Mouse (Mus musculus) large intestine, adult 2 months (tissue): ENCODE results near the gene Nptx2. TPM values are rescaled to one million over a fixed set of nuclear protein-coding genes. Genes with fewer than 3 reads are reported as not detected.

Experiments
- DNase-seq: peaks from one replicate; pipeline ENCODE4 v3.0.0-alpha.2; 2012; ENCODE audit warnings: low read depth, low spot score
- WGBS: fragments of 180-500 bp; shearing (Covaris S2); methylation state at CpG from one replicate; pipeline ENCODE4 v1.1.7; 2018; 5-methylcytosine and 5-hydroxymethylcytosine counted together
- polyA plus RNA-seq: library from polyadenylated mRNA; depleted of rRNA; stranded (reverse); fragments of >200 nt; gene quantifications from 2 replicates; pipeline ENCODE4 v1.2.3, GENCODE M21; 2012; rRNA removed

Gene Nptx2
- polyA plus RNA-seq, 1 experiment, result 3.5 TPM

GRCm38 (mm10) chr5:144557363-144557762 lies 11.7 kb downstream of the Nptx2 start:
- no peak for DNase-seq
- WGBS, result 54% methylated on average over 8 of the region's 8 CpGs

- no peak for DNase-seq
Observed at GRCm38 (mm10) chr5:144558481-144558880, 12.8 kb downstream of the Nptx2 start.

GRCm38 (mm10) chr5:144565739-144566138 lies 20.0 kb downstream of the Nptx2 start:
- WGBS, result 87% methylated on average over 4 of the region's 4 CpGs

GRCm38 (mm10) chr5:144585100-144585499 lies 39.4 kb downstream of the Nptx2 start:
- DNase-seq, result no peak
- WGBS, result 87% methylated on average over 5 of the region's 5 CpGs

More at GRCm38 (mm10) chr5:144565739-144566138, 20.0 kb downstream of the Nptx2 start:
- DNase-seq, result no peak

- 55% methylated on average over 12 of the region's 12 CpGs for WGBS
- DNase-seq, result no peak
Observed at GRCm38 (mm10) chr5:144591248-144591880, 45.7 kb downstream of the Nptx2 start.

- WGBS, result 92% methylated on average over 9 of the region's 9 CpGs
- DNase-seq, result no peak
Observed at GRCm38 (mm10) chr5:144594796-144595195, 49.1 kb downstream of the Nptx2 start.

Other genes with a start within 250 kb of the Nptx2 start
- gene Baiap2l1, start 187.8 kb upstream of the Nptx2 start, polyA plus RNA-seq, result 37.1 and 50.3 TPM in 2 replicates
- 1.2 and 1.5 TPM in 2 replicates for gene Tmem130, start 215.9 kb downstream of the Nptx2 start, polyA plus RNA-seq
- 55.6 and 62.4 TPM in 2 replicates for gene Trrap, start 221.8 kb downstream of the Nptx2 start, polyA plus RNA-seq